Mouse (Mus musculus): Measurements from ENCODE around the gene Gm10490.
"Not testable (repeated sequence)": the region's sequence is repeated elsewhere in the genome, so short reads cannot be mapped to it uniquely, and the experiment has no call there.

- TF ChIP-seq POLR2A (IDR thresholded peaks at IDR 0.05; ENCODE audit: low read depth, low read length); CTCF (IDR thresholded peaks at IDR 0.05; ENCODE audit: borderline replicate concordance, insufficient read depth, low read length): not testable (repeated sequence)
Observed at GRCm38 (mm10) chrX:7915669-7916068, 6.3 kb downstream of the Gm10490 start.
